Mouse (Mus musculus) megakaryocyte, adult 5-6 weeks (primary cell): Measurements from ENCODE around the gene Srpr. TPM values are rescaled to one million over a fixed set of nuclear protein-coding genes. Genes with fewer than 3 reads are reported as not detected.
A peak's percentile ranks its signal among the peaks of the same experiment; 100 is the strongest.

Experiments
- ATAC-seq: 2 replicates; pipeline ENCODE4 v1.8.0; 2016; ENCODE audit warnings: mild to moderate bottlenecking, inconsistent platforms; ENCODE audit not compliant: poor library complexity, severe bottlenecking
- total RNA-seq, 2 experiments: library from RNA; stranded (forward) in 1 of 2; stranded (reverse) in 1 of 2; fragments of 153-499, 151-499 nt in 1 of 2; fragments of 221-1000, 200-1000 nt in 1 of 2; gene quantifications; 2 replicates each; pipeline versions ENCODE4 v1.2.3 to v1.2.4; 2015 to 2017

Gene Srpr
- total RNA-seq, 2 experiments from 2014 or later: 42.6 to 56.3 TPM

- ATAC-seq: no peak
Observed at GRCm38 (mm10) chr9:35247405-35247804, 47.4 kb downstream of the Srpr start.

GRCm38 (mm10) chr9:35249476-35249875, 49.5 kb downstream of the Srpr start:
- ATAC-seq: no peak

DNA sequence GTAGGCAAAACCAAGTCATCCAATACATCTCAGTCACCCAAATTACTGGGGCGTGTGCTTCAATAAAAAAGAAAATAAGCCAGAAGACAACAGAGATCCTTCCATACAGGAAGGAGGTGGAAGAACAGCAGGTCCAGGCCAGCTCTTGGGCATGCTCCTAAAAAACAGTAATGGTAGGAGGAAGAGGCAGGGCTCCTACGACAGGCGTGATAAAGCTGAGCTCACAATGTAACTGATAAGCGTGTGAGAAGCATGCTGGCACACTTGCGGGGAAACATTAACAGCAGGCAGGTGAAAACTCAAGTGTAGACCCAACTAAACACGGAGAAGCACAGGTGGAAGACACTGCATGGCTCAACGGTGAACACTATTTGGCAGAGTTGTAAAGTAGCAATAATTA, 57.4 kb downstream of the Srpr start:
- no peak for ATAC-seq

- ATAC-seq: no peak
Observed at GRCm38 (mm10) chr9:35262418-35262817, 62.4 kb downstream of the Srpr start.

- no peak for ATAC-seq
Observed at GRCm38 (mm10) chr9:35263431-35263830, 63.5 kb downstream of the Srpr start.

DNA sequence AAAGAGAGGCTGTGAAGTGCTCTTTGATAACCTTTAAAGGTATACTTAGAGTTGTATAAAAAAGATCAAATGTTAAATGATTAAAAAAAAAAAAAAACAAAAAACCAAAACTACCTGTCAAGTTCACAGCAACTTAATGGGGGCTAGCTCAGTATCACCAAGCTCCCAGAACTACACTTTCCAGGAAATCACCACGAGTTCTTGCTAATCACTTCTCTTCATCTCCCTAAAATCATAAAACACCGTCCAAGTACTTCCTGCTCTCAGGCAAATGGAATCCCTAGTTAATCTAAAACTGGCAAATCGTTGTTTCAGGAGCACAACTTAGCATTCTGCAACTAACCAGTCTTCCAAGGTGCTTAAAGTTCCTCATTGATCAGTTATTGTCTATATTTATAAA, 64.5 kb downstream of the Srpr start:
- no peak for ATAC-seq

GRCm38 (mm10) chr9:35267146-35267975, 67.4 kb downstream of the Srpr start, which contains the start of the genes Fam118b and Rpusd4:
Gene Fam118b (minus strand): TSS chr9:35267805.
Gene Rpusd4 (plus strand): TSS chr9:35267865.
- peak; percentile 90 for ATAC-seq

DNA sequence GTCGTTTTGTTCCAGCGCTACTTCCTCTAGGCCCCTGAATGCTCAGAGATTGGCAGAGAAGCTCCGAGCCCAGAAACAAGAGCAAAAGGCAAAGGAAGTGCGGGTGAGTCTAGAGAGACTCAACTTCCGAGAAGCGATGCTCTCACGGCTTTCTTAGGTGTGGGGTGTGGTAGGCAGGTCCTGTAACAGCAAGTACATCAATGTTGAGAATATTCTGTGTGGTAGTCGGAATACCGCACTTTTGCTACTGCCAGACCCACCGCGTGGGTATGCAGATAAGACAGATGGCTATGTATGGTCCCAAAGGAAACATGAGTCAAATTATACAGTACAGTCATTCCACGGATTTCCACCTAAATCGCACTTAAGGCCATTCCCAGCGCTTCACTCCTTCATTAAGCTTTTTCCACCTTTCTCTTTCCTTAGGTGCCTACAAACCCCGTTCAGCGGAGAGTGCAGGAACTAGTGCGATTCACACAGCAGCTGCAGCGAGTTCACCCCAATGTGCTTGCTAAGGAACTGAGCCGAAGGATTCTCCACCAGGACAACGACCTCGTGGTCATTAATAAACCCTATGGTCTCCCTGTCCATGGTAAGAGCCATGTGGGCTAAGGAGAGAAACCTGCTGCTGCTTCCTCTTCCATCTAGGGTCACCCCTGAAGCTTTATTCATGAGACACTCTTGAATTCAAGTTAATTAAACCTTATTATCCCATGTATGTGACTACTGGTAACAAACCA, 68.2 kb downstream of the Srpr start:
- ATAC-seq: peak; percentile 48

DNA sequence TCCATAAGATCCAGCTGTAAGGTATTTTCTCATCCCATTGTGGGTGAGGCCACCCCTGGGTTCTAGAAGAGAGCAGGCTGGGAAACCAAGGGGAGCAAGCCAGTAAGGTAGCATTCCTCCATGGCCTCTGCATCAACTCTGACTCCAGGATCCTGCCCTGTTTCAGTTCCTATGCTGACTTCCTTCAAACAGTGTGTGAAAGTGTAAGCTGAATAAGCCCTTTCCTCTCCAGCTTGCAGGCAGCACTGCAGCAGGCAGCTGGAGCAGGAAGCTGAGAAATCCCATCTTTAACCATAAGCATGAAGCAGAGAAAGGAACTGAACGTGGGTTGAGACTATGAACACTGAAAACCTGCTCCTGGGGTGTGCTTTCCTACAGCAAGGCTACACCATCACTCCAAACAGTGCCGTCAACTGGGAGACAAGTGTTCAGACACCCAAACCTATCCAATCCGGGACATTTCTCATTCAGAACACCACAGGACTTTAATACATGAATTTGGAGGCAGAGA, 77.9 kb downstream of the Srpr start:
- peak; percentile 76 for ATAC-seq

DNA sequence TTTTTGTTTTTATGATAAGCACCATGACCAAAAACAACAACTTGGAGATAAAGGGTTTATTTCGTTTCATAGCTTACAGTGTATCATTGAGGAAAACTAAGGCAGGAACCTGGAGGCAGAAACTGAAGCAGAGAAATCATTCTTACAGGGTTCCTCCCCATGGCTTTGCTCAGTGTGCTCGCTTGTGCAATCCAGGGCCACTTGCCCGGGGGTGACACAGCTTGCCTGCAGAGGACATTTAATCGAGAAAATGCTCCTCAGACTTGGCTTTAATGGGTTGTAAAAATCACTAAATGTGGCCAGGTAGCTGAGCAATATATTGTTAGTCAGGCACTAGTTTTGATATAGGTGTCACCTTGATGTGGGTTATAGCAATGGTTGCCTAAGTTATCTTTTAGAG, 78.5 kb downstream of the Srpr start:
- peak; percentile 34; the same call in 1 of the 2 replicates for ATAC-seq

DNA sequence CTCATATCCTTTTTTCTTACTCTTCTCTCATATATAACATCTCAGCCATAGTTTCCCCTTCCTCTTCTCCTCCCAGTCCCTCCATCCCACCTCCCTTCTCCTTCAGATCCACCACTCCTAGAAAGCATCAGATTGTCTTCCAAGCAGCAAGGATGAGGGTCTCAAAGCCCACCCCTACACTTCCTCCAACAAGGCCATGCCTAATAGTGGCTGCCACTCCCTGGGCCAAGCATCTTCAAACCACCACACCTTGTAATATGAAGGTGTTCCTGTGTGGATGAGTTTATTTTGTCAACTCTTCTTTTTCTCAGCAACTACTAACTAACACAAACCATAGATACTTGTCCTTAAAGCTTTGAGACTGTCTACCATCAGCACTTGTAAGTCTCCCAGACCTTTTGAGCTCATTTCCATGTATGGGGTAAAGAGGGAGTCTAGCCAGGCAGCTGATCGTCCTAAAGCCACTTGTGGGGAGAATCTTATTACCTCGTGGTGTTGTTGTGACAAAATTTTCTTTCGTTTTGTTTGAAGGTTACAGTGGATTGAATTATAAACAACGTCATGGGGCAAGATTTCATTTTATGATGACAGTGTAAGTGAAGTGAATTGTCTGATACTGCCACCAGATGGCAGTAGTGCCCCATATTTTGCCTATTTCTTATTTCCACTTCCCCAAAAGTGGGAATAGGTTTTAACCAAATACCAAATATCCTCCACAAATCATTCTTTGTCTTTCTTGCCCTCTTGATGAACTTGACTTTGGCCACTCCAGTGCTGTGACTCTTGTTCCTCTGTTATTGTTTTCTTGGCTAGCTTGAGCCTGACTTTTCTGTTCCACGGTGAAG, 82.3 kb downstream of the Srpr start:
- ATAC-seq: peak; percentile 86

- no peak for ATAC-seq
Observed at GRCm38 (mm10) chr9:35282851-35283200, 82.9 kb downstream of the Srpr start.

- no peak for ATAC-seq
Observed at GRCm38 (mm10) chr9:35283415-35284069, 83.6 kb downstream of the Srpr start.

- no peak for ATAC-seq
Observed at GRCm38 (mm10) chr9:35284351-35284750, 84.4 kb downstream of the Srpr start.

DNA sequence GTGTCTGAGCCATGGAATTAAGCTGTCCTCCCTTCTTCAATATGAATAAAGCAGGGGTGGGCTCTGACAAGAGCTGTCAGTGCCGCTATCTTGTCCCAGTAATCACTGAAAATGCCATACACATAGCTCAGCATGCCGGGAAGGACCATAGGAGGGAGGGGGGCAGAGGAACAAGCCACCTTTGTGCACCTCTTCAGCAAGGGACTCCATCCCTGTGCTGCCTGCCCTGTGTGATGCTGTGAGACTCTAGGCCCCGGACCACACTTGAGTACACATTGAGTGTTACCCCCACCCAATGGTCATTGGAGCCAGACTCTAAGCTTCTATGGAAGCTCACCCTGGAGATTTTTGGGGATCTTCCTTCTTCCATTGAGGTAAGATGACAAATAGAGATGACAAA, 86.4 kb downstream of the Srpr start:
- no peak for ATAC-seq

DNA sequence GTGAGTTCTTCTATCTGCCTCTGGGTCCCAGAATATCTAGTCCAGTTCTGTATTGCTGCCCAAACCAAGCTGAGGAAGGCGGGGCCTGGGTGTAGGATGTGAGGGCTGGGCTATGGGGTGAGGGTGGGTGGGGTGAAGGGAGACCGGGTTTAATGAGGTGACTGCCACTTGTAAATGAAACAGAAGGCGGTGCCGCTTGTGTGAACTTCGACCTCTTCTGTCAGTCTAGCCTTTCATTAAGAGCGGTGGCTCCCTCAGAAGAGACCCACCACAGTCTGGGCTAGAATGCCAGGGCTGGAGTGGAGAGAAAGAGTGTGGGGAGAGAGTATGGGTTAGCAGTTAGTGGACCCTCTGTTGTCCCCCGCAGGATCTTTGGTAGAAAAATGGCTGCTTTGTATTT, 90.0 kb downstream of the Srpr start:
- ATAC-seq: no peak

DNA sequence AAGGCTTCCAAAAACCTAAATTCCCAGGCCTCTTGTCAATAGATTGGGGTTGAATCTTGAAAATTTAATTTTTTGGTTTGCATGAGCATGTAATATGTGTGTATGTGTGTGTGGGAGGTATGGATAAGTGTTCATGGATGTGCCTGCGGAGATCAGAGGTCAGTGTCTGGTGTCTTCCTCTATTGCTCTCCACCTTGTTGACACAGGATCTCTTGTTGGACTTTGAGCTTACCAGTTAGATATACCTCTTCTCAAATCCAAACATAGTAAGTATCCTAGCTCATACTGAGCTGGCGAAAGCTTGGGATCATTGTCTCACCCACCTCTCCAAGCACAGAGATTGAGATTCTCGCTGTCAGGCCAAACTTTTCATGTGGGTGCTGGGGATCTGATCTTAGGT, 90.4 kb downstream of the Srpr start:
- ATAC-seq: no peak

DNA sequence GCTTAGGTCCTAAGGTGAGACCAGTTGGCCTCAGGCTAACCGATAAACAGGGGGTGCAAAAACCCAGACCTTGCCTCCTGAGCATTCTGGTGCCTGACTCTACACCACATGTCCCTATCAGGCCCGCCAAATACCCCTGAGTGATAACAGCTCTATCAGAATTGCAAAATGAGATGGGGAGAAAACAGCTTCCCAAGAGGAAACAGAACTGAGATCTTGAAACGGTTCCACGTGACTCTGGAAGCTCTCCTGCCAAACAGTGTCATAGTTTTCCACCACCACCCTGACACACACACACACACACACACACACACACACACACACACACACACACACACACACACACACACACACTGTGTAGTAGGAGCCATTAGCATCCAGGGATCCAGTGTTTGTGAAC, 90.9 kb downstream of the Srpr start:
- no peak for ATAC-seq

- no peak for ATAC-seq
Observed at GRCm38 (mm10) chr9:35293465-35293864, 93.5 kb downstream of the Srpr start.
